ENCODE assay signal across 30 mouse cellular contexts in genomic region chr6:99751308-99751707, GRCm38 (mm10). TPM values are rescaled to one million over a fixed set of nuclear protein-coding genes. Genes with fewer than 3 reads are reported as not detected.
DNase-seq lines count a peak whose midpoint lies in the region; ATAC-seq lines count a peak whose summit lies in the region.
"Had no signal": no experiment of that assay in that cellular context is flagged by ENCODE, and none has a peak within 500 bp of the region (broad histone marks: within the 10 kb centered on the region; RNA-seq: fewer than 3 reads in every experiment).

No protein-coding gene starts in this region.

- peak; percentile 61; the same call in 1 of the 2 replicates for ATAC-seq in forebrain, embryonic 14.5 days
- ATAC-seq in forebrain, embryonic 12.5 days (ENCODE audit: low FRiP score): no peak
- ATAC-seq in midbrain, embryonic 14.5 days (ENCODE audit: low FRiP score, low TSS enrichment): no peak
- ATAC-seq in midbrain, embryonic 11.5 days (ENCODE audit: low FRiP score): no peak
- ATAC-seq: CD4-positive, CD25-positive, alpha-beta regulatory T cell, adult 4 months; intestine, embryonic 15.5 days; midbrain, embryonic 16.5 days had no signal

- no peaks in the 10 kb centered on the region for H3K9me3 ChIP-seq in forebrain, embryonic 14.5 days (replicated peaks; ENCODE audit: control insufficient read depth, low read length)
- no peaks in the 10 kb centered on the region for H3K9me3 ChIP-seq in forebrain, embryonic 12.5 days
- H3K9me3 ChIP-seq in midbrain, embryonic 14.5 days (ENCODE audit: control insufficient read depth, low read length): no peaks in the 10 kb centered on the region
- no peaks in the 10 kb centered on the region for H3K9me3 ChIP-seq in midbrain, embryonic 11.5 days (ENCODE audit: control insufficient read depth, low read length)
- H3K9me3 ChIP-seq: heart, embryonic 13.5 days; hindbrain, embryonic 15.5 days; intestine, embryonic 15.5 days; limb, embryonic 12.5 days had no signal

- H3K4me3 ChIP-seq in forebrain, embryonic 14.5 days (ENCODE audit: low read depth, low read length): no peak overlapping the region
- H3K4me3 ChIP-seq in forebrain, embryonic 12.5 days (replicated peaks): no peak overlapping the region
- no peak overlapping the region for H3K4me3 ChIP-seq in midbrain, embryonic 14.5 days (replicated peaks; ENCODE audit: low read depth, low read length)
- no peak overlapping the region for H3K4me3 ChIP-seq in midbrain, embryonic 11.5 days (ENCODE audit: low read depth, low read length)
- H3K4me3 ChIP-seq: heart, adult 2 months; heart, embryonic 13.5 days; hindbrain, embryonic 15.5 days; intestine, embryonic 15.5 days; limb, embryonic 12.5 days had no signal

- 48% methylated on average over 6 of the region's 6 CpGs for WGBS in forebrain, embryonic 14.5 days
- WGBS in forebrain, embryonic 12.5 days: 57% methylated on average over 6 of the region's 6 CpGs
- 72% methylated on average over 6 of the region's 6 CpGs for WGBS in midbrain, embryonic 14.5 days
- 83% methylated on average over 6 of the region's 6 CpGs for WGBS in midbrain, embryonic 11.5 days

- H3K4me1 ChIP-seq in forebrain, embryonic 14.5 days (ENCODE audit: control insufficient read depth, insufficient read depth, low read length): 0 out of 2 replicates have a peak, but pooled peaks cover 2% of the 10 kb centered on the region
- no peaks in the 10 kb centered on the region for H3K4me1 ChIP-seq in forebrain, embryonic 12.5 days
- H3K4me1 ChIP-seq in midbrain, embryonic 14.5 days (ENCODE audit: control insufficient read depth, insufficient read depth, low read length): no peaks in the 10 kb centered on the region
- no peaks in the 10 kb centered on the region for H3K4me1 ChIP-seq in midbrain, embryonic 11.5 days (ENCODE audit: control insufficient read depth, insufficient read depth, low read length)
- H3K4me1 ChIP-seq: hindbrain, embryonic 15.5 days; intestine, embryonic 15.5 days; limb, embryonic 12.5 days had no signal

- no peak overlapping the region for H3K4me2 ChIP-seq in forebrain, embryonic 14.5 days (ENCODE audit: low read length)
- H3K4me2 ChIP-seq in forebrain, embryonic 12.5 days: no peak overlapping the region
- no peak overlapping the region for H3K4me2 ChIP-seq in midbrain, embryonic 14.5 days (ENCODE audit: low read length)
- no peak overlapping the region for H3K4me2 ChIP-seq in midbrain, embryonic 11.5 days
- H3K4me2 ChIP-seq: heart, embryonic 13.5 days; hindbrain, embryonic 15.5 days; intestine, embryonic 15.5 days; limb, embryonic 12.5 days; liver, embryonic 11.5 days had no signal

- DNase-seq in forebrain, embryonic 14.5 days (ENCODE audit: low spot score): peak; percentile 69
- peak; percentile 30 for DNase-seq in midbrain, embryonic 14.5 days
- no peak for DNase-seq in midbrain, embryonic 11.5 days (ENCODE audit: low spot score, missing footprints)
- peak; percentile 8 to 38 for DNase-seq in layer of hippocampus, adult 18-20 months (ENCODE audit: low spot score in 2 of 2)
- no peak for DNase-seq in urinary bladder, postnatal 36 days (ENCODE audit: low spot score in 2 of 2)
- DNase-seq in ovary, postnatal 14 days (ENCODE audit: low spot score): no peak
- DNase-seq: adrenal gland, postnatal 14 days; cerebellum, adult 11 months; cerebellum, adult 9-11 months; gastrocnemius, postnatal 36 days; heart, adult 2 months; kidney, adult 8-10 months; kidney, postnatal 10 days; lung, adult 18-20 months; lung, postnatal 10 days; thymus, adult 18-20 months; thymus, postnatal 36 days had no signal

- H3K36me3 ChIP-seq in forebrain, embryonic 14.5 days (ENCODE audit: control insufficient read depth, insufficient read depth, low read length): no peaks in the 10 kb centered on the region
- no peaks in the 10 kb centered on the region for H3K36me3 ChIP-seq in forebrain, embryonic 12.5 days (replicated peaks)
- H3K36me3 ChIP-seq in midbrain, embryonic 14.5 days (ENCODE audit: control insufficient read depth, insufficient read depth, low read length): no peaks in the 10 kb centered on the region
- H3K36me3 ChIP-seq in midbrain, embryonic 11.5 days (ENCODE audit: control insufficient read depth, insufficient read depth, low read length): no peaks in the 10 kb centered on the region
- H3K36me3 ChIP-seq: heart, embryonic 13.5 days; hindbrain, embryonic 15.5 days; intestine, embryonic 15.5 days; limb, embryonic 12.5 days had no signal

- no peak overlapping the region for H3K9ac ChIP-seq in forebrain, embryonic 14.5 days (ENCODE audit: low read length)
- H3K9ac ChIP-seq in forebrain, embryonic 12.5 days: no peak overlapping the region
- H3K9ac ChIP-seq in midbrain, embryonic 14.5 days (replicated peaks; ENCODE audit: low read length): no peak overlapping the region
- no peak overlapping the region for H3K9ac ChIP-seq in midbrain, embryonic 11.5 days (ENCODE audit: low read length)
- H3K9ac ChIP-seq: heart, embryonic 13.5 days; hindbrain, embryonic 15.5 days; intestine, embryonic 15.5 days; limb, embryonic 12.5 days had no signal

- H3K27me3 ChIP-seq in forebrain, embryonic 14.5 days (replicated peaks; ENCODE audit: control insufficient read depth, insufficient read depth, low read length): no peaks in the 10 kb centered on the region
- no peaks in the 10 kb centered on the region for H3K27me3 ChIP-seq in forebrain, embryonic 12.5 days
- no peaks in the 10 kb centered on the region for H3K27me3 ChIP-seq in midbrain, embryonic 14.5 days (ENCODE audit: control insufficient read depth, insufficient read depth, low read length)
- no peaks in the 10 kb centered on the region for H3K27me3 ChIP-seq in midbrain, embryonic 11.5 days (ENCODE audit: control insufficient read depth, insufficient read depth, low read length)
- H3K27me3 ChIP-seq: intestine, embryonic 15.5 days had no signal

- no peak overlapping the region for H3K27ac ChIP-seq in forebrain, embryonic 14.5 days (ENCODE audit: low read depth, low read length)
- no peak overlapping the region for H3K27ac ChIP-seq in forebrain, embryonic 12.5 days
- H3K27ac ChIP-seq in midbrain, embryonic 14.5 days (replicated peaks; ENCODE audit: low read depth, low read length): no peak overlapping the region
- no peak overlapping the region for H3K27ac ChIP-seq in midbrain, embryonic 11.5 days (ENCODE audit: low read depth, low read length)
- H3K27ac ChIP-seq: heart, adult 2 months; heart, embryonic 13.5 days; hindbrain, embryonic 15.5 days; intestine, embryonic 15.5 days; limb, embryonic 12.5 days had no signal

RNA-seq across cellular contexts. Expression of gene Prok2, which starts 25.1 kb away (rescaled TPM):
- 1.5 and 2.0 TPM in 2 replicates for polyA plus RNA-seq in forebrain, embryonic 14.5 days (2014; fragmentation: Nextera tagmentation; extraction: Ambion mirVana)
- polyA plus RNA-seq in forebrain, embryonic 12.5 days (2016; fragmentation: Nextera tagmentation; extraction: Ambion mirVana): 1.1 and 2.1 TPM in 2 replicates
- polyA plus RNA-seq in midbrain, embryonic 14.5 days (2014; fragmentation: Nextera tagmentation; extraction: Ambion mirVana): 0.50 and 0.89 TPM in 2 replicates
- polyA plus RNA-seq in midbrain, embryonic 11.5 days (2014; fragmentation: Nextera tagmentation; extraction: Ambion mirVana): not detected in 2 replicates
- total RNA-seq in layer of hippocampus, adult 18-20 months (2021): 1 to 10 TPM in 1 of 2 experiments, under 1 TPM in 1; 0.79 to 1.1 TPM
- total RNA-seq: adrenal gland, postnatal 14 days; gastrocnemius, adult 18-20 months; gastrocnemius, postnatal 36 days; heart, adult 2 months; heart, postnatal 25 days; megakaryocyte progenitor cell, adult 5-6 weeks had no signal
- polyA plus RNA-seq: CD4-positive, CD25-positive, alpha-beta regulatory T cell, adult 4 months; heart, adult 2 months; heart, embryonic 13.5 days; liver, embryonic 11.5 days; neural tube, embryonic 14.5 days; small intestine, adult 2 months had no signal

RNA-seq across cellular contexts. Expression of gene Gpr27, which starts 58.8 kb away (rescaled TPM):
- polyA plus RNA-seq in forebrain, embryonic 14.5 days (2014; fragmentation: Nextera tagmentation; extraction: Ambion mirVana): 14.7 and 16.4 TPM in 2 replicates
- polyA plus RNA-seq in forebrain, embryonic 12.5 days (2016; fragmentation: Nextera tagmentation; extraction: Ambion mirVana): 5.9 and 6.7 TPM in 2 replicates
- polyA plus RNA-seq in midbrain, embryonic 14.5 days (2014; fragmentation: Nextera tagmentation; extraction: Ambion mirVana): 23.6 and 24.4 TPM in 2 replicates
- 3.0 and 3.8 TPM in 2 replicates for polyA plus RNA-seq in midbrain, embryonic 11.5 days (2014; fragmentation: Nextera tagmentation; extraction: Ambion mirVana)
- 10 to 100 TPM; 57.6 to 61.4 TPM for total RNA-seq in layer of hippocampus, adult 18-20 months (2021)
- polyA plus RNA-seq: CD4-positive, CD25-positive, alpha-beta regulatory T cell, adult 4 months had no signal

Comparison
In these comparisons a context has a peak if more than half of its experiments do, and no peak if none do; other contexts are left out.
1. DNase-seq: peak in forebrain, embryonic 14.5 days (single experiment), midbrain, embryonic 14.5 days (single experiment) and layer of hippocampus, adult 18-20 months (2 of 2); none in midbrain, embryonic 11.5 days (single experiment), urinary bladder, postnatal 36 days (0 of 2) and ovary, postnatal 14 days (single experiment).